Mouse (Mus musculus) cerebellum, adult 2 months (tissue): ENCODE data around the gene Palb2.

Source experiments
- CTCF ChIP-seq: fragments of 200-500 bp; IDR thresholded peaks from 2 replicates; pipeline ENCODE4 v1.5.1; 2011; ENCODE audit warnings: low read depth, mild to moderate bottlenecking, control low read depth, low read length, moderate library complexity, borderline replicate concordance; ENCODE audit not compliant: insufficient read depth
- POLR2A ChIP-seq: fragments of 200-500 bp; IDR thresholded peaks from 2 replicates; pipeline ENCODE4 v1.6.1; 2011; ENCODE audit warnings: low read length, control low read depth, borderline replicate concordance; ENCODE audit not compliant: insufficient read depth

- no peak for TF ChIP-seq CTCF
- no peak for TF ChIP-seq POLR2A
These were observed 45.4 kb downstream of the Palb2 start for GRCm38 (mm10) chr7:122087195-122087982.
